Mouse (Mus musculus): ENCODE results near the gene Xpo5. TPM values are rescaled to one million over a fixed set of nuclear protein-coding genes. Genes with fewer than 3 reads are reported as not detected.
A peak's percentile ranks its signal among the peaks of the same experiment; 100 is the strongest.

Gene Xpo5
- polyA plus RNA-seq, 1 experiment from 2014 or later = 38.2 TPM

DNA sequence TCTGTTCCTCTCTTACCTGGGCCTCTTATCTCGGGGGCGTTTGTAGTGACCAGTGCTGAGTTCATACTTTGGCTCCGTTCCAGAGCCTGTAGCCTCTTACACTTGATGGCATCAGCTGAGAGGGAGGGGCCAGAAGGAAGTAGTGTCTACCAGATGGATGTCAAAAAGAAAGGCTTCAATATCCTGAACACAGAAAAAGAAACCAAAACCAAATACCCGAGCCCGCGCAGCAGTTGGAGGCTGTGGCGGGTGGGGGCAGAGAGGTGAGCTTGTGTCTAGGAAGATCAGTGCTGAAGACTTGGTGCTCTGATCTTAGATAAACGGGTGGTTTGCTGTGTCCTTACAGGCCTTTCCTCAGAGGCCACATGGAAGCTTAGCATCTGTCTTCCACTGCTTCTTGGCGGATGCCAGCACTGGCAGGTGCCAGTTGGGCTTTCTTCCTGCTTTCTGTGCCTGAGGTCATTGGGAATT, 39.6 kb upstream of the Xpo5 start:
- ATAC-seq (ENCODE audit: low FRiP score) = no peak
- no peak overlapping the region for H3K27ac ChIP-seq
- 89% methylated on average over 9 of the region's 9 CpGs for WGBS

DNA sequence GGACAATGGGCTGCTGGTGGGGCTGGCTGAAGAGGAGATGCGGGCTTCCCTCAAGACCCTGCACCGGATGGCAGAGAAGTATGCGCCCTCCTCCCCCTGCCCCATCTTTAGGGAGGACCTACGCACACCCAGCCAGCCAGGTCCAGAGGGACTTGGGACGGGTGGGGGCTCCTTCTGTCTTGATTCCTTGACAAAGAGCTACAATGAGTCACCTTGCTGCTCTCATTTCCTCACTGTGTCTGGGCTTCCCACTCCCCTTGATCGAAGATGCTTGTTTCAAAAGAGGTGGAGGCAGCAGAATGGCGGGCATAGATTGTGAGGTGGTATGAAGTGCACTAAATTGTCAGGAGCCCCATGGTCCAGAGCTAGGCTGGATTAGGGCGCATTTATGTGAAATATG, 38.3 kb upstream of the Xpo5 start:
- Histone ChIP-seq H3K9me3 (no peaks in the 10 kb centered on the region), H3K27ac (no peak overlapping the region), H3K9ac (no peak overlapping the region), H3K36me3 (peaks cover 61% of the 10 kb centered on the region), H3K4me1 (replicated peaks) (peaks cover 27% of the 10 kb centered on the region), H3K4me2 (no peak overlapping the region), H3K27me3 (no peaks in the 10 kb centered on the region), H3K4me3 (no peak overlapping the region)
- ATAC-seq (ENCODE audit: low FRiP score) = no peak
- 95% methylated on average over 8 of the region's 8 CpGs for WGBS

More for the DNA sequence above, 39.6 kb upstream of the Xpo5 start:
- Histone ChIP-seq H3K4me3 (0 out of 2 replicates have a peak overlapping the region, but pooled peaks have one; percentile 78), H3K27me3 (no peaks in the 10 kb centered on the region), H3K4me1 (replicated peaks) (peaks cover 27% of the 10 kb centered on the region), H3K36me3 (peaks cover 48% of the 10 kb centered on the region), H3K4me2 (peak overlapping the region; percentile 78), H3K9me3 (no peaks in the 10 kb centered on the region), H3K9ac (no peak overlapping the region)

DNA sequence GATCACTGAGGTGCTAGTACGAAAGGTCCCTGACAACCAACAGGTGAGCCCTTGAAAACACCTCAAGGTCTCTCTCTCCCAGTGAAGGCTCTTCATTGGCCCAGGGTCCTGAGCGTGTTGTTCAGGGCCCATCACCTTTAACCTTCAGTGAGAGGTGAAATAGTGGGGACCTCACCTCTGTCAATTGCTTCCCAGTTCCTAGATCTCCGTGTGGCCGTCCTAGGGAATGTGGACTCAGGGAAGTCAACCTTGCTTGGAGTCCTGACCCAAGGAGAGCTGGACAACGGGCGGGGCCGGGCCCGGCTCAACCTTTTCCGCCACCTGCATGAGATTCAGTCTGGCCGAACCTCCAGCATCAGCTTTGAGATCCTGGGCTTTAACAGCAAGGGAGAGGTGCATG, 37.8 kb upstream of the Xpo5 start:
- no peaks in the 10 kb centered on the region for H3K9me3 ChIP-seq
- H3K27ac ChIP-seq = no peak overlapping the region
- H3K9ac ChIP-seq = no peak overlapping the region
- H3K4me3 ChIP-seq = no peak overlapping the region
- no peaks in the 10 kb centered on the region for H3K27me3 ChIP-seq
- WGBS = 95% methylated on average over 10 of the region's 10 CpGs
- H3K4me1 ChIP-seq (replicated peaks) = peaks cover 23% of the 10 kb centered on the region
- peaks cover 66% of the 10 kb centered on the region for H3K36me3 ChIP-seq
- no peak overlapping the region for H3K4me2 ChIP-seq
- ATAC-seq (ENCODE audit: low FRiP score) = no peak

DNA sequence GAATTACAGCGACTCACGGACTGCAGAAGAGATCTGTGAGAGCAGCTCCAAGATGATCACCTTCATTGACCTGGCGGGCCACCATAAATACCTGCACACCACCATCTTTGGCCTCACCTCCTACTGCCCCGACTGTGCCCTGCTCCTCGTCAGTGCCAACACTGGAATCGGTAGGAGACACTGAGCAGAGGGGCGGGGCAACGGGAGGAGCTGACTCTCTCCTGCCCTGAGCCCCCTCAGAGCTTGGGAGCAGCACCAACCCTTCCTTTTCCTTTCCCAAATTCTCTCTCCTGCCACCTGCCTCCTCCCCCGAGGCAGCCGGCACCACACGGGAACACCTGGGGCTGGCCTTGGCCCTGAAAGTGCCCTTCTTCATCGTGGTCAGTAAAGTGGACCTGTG, 37.1 kb upstream of the Xpo5 start:
- no peaks in the 10 kb centered on the region for H3K27me3 ChIP-seq
- WGBS = 91% methylated on average over 12 of the region's 12 CpGs
- H3K9me3 ChIP-seq = no peaks in the 10 kb centered on the region
- H3K27ac ChIP-seq = no peak overlapping the region
- H3K9ac ChIP-seq = no peak overlapping the region
- H3K4me2 ChIP-seq = no peak overlapping the region
- H3K4me1 ChIP-seq (replicated peaks) = peaks cover 21% of the 10 kb centered on the region
- no peak for ATAC-seq (ENCODE audit: low FRiP score)
- H3K36me3 ChIP-seq = peaks cover 72% of the 10 kb centered on the region
- H3K4me3 ChIP-seq = no peak overlapping the region

DNA sequence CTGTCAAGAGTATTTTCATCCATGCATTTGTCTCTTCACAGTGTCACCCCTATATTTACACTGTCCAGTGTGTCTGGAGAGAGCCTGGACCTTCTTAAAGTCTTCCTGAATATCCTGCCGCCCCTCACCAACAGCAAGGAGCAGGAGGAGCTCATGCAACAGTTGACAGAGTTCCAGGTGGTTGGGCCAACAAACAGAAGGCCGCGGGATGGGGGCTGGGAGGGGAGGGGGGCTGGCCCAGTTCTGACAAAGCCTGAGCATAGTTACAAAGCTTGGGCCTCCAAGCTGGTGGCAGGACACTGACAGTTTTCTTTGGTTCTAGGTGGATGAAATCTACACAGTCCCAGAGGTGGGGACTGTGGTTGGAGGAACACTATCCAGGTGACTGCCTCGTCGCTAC, 36.3 kb upstream of the Xpo5 start:
- Histone ChIP-seq H3K4me1 (replicated peaks) (peaks cover 21% of the 10 kb centered on the region), H3K27me3 (no peaks in the 10 kb centered on the region), H3K9me3 (no peaks in the 10 kb centered on the region), H3K4me3 (no peak overlapping the region), H3K27ac (no peak overlapping the region), H3K36me3 (peaks cover 80% of the 10 kb centered on the region), H3K9ac (no peak overlapping the region), H3K4me2 (no peak overlapping the region)
- WGBS = 82% methylated on average over 5 of the region's 5 CpGs
- ATAC-seq (ENCODE audit: low FRiP score) = no peak

DNA sequence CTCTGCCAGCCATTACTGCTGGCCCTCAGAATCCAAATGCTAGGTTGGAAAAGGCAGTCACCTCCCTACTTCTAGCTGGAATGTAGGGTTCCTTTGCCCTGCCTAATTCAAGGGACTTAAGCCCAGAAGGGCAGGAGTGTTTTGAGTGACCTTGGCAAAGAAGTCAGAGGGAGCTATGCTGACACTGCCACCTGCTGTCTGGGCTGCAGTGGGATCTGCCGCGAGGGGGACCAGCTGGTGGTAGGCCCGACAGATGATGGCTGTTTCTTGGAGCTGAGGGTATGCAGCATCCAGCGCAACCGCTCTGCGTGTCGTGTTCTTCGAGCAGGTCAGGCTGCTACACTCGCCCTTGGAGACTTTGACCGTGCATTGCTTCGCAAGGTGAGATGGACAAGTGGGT, 35.6 kb upstream of the Xpo5 start:
- Histone ChIP-seq H3K27me3 (no peaks in the 10 kb centered on the region), H3K4me2 (no peak overlapping the region), H3K9ac (no peak overlapping the region), H3K36me3 (peaks cover 85% of the 10 kb centered on the region), H3K9me3 (no peaks in the 10 kb centered on the region), H3K27ac (no peak overlapping the region), H3K4me1 (replicated peaks) (peaks cover 14% of the 10 kb centered on the region), H3K4me3 (no peak overlapping the region)
- ATAC-seq (ENCODE audit: low FRiP score) = no peak
- WGBS = 86% methylated on average over 11 of the region's 11 CpGs

DNA sequence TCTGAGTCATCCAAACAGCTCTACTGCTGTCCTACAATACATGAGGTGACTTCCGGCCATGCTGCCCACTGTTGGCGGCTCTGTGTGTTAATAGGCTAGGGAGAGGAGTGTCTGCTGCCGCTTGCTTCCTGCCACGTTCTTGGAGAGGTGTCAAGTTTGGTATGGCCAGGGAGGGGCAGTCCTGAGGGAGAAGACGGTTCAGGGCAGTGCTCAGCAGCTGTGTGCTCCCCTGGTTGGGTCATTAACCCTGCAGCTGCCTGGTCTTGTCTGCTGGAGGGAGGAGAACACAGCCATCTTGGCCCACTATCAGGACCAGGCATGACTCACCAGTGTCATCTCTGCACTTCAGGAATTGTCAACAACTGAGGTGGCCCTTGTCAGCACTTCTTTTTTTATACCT, 34.3 kb upstream of the Xpo5 start:
- Histone ChIP-seq H3K4me3 (no peak overlapping the region), H3K27ac (no peak overlapping the region)
- ATAC-seq (ENCODE audit: low FRiP score) = no peak; the same call in 1 of the 2 replicates

DNA sequence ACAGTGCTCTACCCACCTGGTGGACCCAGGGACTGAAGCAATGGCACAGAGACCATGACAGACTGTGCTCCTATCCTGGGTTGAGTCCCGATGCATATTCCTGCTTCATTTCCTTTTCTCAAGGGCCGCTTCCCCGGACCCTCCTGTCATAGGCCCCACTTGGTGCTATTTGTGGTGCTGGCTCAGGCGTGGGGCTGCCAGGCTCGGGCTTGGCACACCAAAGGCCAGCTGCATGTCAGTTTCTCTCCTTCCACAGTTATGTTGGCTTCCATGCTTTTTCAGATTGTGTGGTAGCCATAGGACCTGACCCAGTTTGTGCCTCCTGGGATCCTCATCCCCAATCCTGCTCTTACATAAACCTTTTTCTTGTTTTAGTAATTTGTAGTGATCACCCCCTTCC, 33.8 kb upstream of the Xpo5 start:
- H3K27ac ChIP-seq = no peak overlapping the region
- peaks cover 94% of the 10 kb centered on the region for H3K36me3 ChIP-seq
- H3K4me3 ChIP-seq = no peak overlapping the region
- 95% methylated on average over 5 of the region's 5 CpGs for WGBS
- no peak for ATAC-seq (ENCODE audit: low FRiP score)
- H3K27me3 ChIP-seq = no peaks in the 10 kb centered on the region
- 0 out of 2 replicates have a peak overlapping the region, but pooled peaks have one; percentile 9 for H3K9ac ChIP-seq
- H3K9me3 ChIP-seq = no peaks in the 10 kb centered on the region
- no peak overlapping the region for H3K4me2 ChIP-seq
- H3K4me1 ChIP-seq (replicated peaks) = no peaks in the 10 kb centered on the region

More for the DNA sequence above, 34.3 kb upstream of the Xpo5 start:
- peaks cover 97% of the 10 kb centered on the region for H3K36me3 ChIP-seq
- H3K27me3 ChIP-seq = no peaks in the 10 kb centered on the region
- H3K4me2 ChIP-seq = no peak overlapping the region
- no peak overlapping the region for H3K9ac ChIP-seq
- 58% methylated on average over 5 of the region's 5 CpGs for WGBS
- peaks cover 1% of the 10 kb centered on the region; the same call in 1 of the 2 replicates for H3K4me1 ChIP-seq (replicated peaks)
- no peaks in the 10 kb centered on the region for H3K9me3 ChIP-seq

DNA sequence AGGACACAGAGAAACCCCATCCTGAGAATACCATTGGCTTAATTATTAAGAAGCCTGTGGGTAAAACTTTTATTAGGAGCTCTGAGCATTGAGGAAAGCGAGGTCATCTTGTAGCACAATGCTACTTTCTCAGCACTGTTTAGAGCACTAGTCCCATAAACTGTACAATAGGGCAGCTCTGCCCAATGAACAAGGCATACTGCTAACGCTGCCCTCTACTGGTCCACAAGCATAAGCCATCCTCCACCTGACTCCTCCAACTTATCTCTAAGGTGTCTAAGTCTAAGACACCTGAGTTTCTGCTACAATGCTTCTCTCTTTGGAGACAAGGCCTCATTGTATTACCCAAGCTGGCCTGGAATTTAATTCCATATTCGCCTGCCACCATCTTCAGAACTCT, 32.0 kb upstream of the Xpo5 start:
- H3K4me3 ChIP-seq = no peak overlapping the region
- peaks cover 80% of the 10 kb centered on the region for H3K36me3 ChIP-seq
- no peaks in the 10 kb centered on the region for H3K4me1 ChIP-seq (replicated peaks)
- no peak overlapping the region for H3K27ac ChIP-seq
- 77% methylated on average over 3 of the region's 3 CpGs for WGBS
- no peak for ATAC-seq (ENCODE audit: low FRiP score)
- no peaks in the 10 kb centered on the region for H3K27me3 ChIP-seq
- no peaks in the 10 kb centered on the region for H3K9me3 ChIP-seq
- H3K9ac ChIP-seq = no peak overlapping the region
- no peak overlapping the region for H3K4me2 ChIP-seq

DNA sequence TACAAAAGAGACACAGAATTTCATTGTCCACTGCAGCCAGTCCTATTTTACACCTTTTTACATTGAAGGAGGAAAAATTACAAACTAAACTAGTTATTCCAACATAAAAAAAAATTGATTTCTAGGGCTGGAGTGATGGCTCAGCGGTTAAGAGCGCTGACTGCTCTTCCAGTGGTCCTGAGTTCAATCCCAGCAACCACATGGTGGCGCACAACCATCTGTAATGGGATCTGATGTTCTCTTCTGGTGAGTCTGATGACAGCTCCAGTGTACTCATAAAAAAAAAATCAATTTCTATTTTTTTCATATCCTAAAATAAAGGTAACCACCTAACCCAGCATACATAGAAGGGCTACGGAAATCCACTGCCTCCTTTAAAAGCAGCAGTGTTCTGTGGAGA, 20.3 kb upstream of the Xpo5 start:
- peaks cover 95% of the 10 kb centered on the region for H3K36me3 ChIP-seq
- 87% methylated on average over 4 of the region's 4 CpGs for WGBS

DNA sequence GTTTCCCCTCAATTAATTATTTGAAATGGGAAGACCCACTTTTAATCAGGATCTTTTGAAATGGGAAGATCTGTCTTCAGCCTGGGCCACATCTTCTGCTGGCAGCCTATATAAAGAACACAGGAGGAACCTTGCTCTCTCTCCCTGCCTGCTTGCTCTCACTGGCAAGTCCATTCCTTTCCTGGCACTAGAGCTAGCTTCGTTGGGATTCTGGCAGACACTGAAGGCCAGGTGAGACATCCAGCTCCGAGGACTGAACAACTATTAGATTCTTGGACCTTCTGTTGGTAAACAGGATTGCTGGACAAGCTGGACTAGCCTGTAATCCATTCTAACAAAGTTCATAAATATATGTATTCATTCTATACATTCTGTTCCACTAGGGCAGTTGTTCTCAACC, 13.8 kb upstream of the Xpo5 start:
- WGBS = 98% methylated on average over 2 of the region's 2 CpGs
- H3K36me3 ChIP-seq = peaks cover 85% of the 10 kb centered on the region
- no peak for ATAC-seq (ENCODE audit: low FRiP score)

More for the DNA sequence above, 20.3 kb upstream of the Xpo5 start:
- H3K27ac ChIP-seq = no peak overlapping the region
- no peaks in the 10 kb centered on the region for H3K9me3 ChIP-seq
- no peak overlapping the region for H3K4me3 ChIP-seq
- ATAC-seq (ENCODE audit: low FRiP score) = no peak
- H3K4me2 ChIP-seq = no peak overlapping the region
- H3K27me3 ChIP-seq = no peaks in the 10 kb centered on the region
- no peak overlapping the region for H3K9ac ChIP-seq
- H3K4me1 ChIP-seq (replicated peaks) = no peaks in the 10 kb centered on the region

DNA sequence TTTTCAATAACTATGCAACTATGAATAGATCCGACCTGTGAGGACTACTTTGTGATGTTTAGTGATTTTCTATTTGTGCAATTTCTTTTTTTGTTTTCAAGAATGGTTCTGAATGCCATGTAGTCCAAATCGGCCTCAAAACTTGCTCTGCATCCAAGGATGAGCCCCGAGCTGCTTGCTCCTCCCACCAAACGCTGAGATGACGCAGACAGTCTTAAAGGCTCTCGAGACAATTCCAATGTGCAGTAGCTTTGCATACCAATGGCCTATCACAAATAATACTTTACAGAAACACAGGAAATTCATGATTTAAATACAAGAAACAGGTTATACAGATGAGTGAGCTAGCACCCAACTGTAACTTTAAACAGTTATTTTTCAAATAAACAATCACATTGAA, 1.4 kb upstream of the Xpo5 start:
- peaks cover 41% of the 10 kb centered on the region for H3K4me1 ChIP-seq (replicated peaks)
- no peak for ATAC-seq (ENCODE audit: low FRiP score)
- peaks cover 45% of the 10 kb centered on the region for H3K36me3 ChIP-seq
- H3K9ac ChIP-seq = peak overlapping the region; percentile 35; the same call in 1 of the 2 replicates
- H3K9me3 ChIP-seq = no peaks in the 10 kb centered on the region
- H3K4me2 ChIP-seq = peak overlapping the region; percentile 86
- H3K27ac ChIP-seq = no peak overlapping the region
- WGBS = 69% methylated on average over 6 of the region's 6 CpGs
- peak overlapping the region; percentile 96 for H3K4me3 ChIP-seq
- no peaks in the 10 kb centered on the region for H3K27me3 ChIP-seq

More for the DNA sequence above, 13.8 kb upstream of the Xpo5 start:
- H3K27ac ChIP-seq = no peak overlapping the region
- no peaks in the 10 kb centered on the region for H3K27me3 ChIP-seq
- no peak overlapping the region for H3K9ac ChIP-seq
- H3K4me2 ChIP-seq = no peak overlapping the region
- H3K4me1 ChIP-seq (replicated peaks) = no peaks in the 10 kb centered on the region
- no peak overlapping the region for H3K4me3 ChIP-seq
- no peaks in the 10 kb centered on the region for H3K9me3 ChIP-seq

DNA sequence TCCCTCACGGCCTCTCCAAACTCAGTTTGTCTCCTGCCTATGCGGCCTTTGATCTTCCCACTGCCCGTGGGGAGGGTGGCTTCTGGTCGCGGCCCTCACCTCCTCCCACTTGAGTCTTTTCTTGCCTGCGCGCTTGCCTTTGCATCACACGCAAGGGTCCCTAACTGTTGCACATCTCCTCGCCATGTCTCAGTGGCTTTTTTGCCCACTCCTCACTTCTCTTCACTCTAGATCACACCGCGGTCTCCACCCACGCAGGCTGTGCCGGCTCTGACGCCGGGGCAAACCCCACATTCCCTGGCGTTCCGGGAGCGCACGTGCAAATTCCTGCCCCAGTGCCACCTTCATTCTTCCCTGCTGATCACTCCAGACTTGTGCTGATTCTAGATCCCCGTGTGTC, 496 bp downstream of the Xpo5 start:
- H3K27me3 ChIP-seq = no peaks in the 10 kb centered on the region
- H3K36me3 ChIP-seq = peaks cover 45% of the 10 kb centered on the region
- H3K4me1 ChIP-seq (replicated peaks) = peaks cover 41% of the 10 kb centered on the region
- H3K27ac ChIP-seq = peak overlapping the region; percentile 85
- peak overlapping the region; percentile 82 for H3K9ac ChIP-seq
- no peak; the same call in 1 of the 2 replicates for ATAC-seq (ENCODE audit: low FRiP score)
- WGBS = 0% methylated on average over 20 of the region's 20 CpGs
- no peaks in the 10 kb centered on the region for H3K9me3 ChIP-seq
- H3K4me3 ChIP-seq = peak overlapping the region; percentile 96
- H3K4me2 ChIP-seq = peak overlapping the region; percentile 86
